Mouse (Mus musculus) olfactory bulb, adult 2 months (tissue): ENCODE measurements around the gene Ogfod1.

ENCODE experiments used
- CTCF ChIP-seq: fragments of 200-500 bp; IDR thresholded peaks from 2 replicates; pipeline ENCODE4 v1.5.1; 2012; ENCODE audit warnings: low read depth, mild to moderate bottlenecking, low read length, moderate library complexity; ENCODE audit not compliant: insufficient read depth
- POLR2A ChIP-seq: fragments of 200-500 bp; IDR thresholded peaks from 2 replicates; pipeline ENCODE4 v1.6.1; 2012; ENCODE audit warnings: mild to moderate bottlenecking, low read depth, low read length, moderate library complexity; ENCODE audit not compliant: insufficient read depth

- no peak for TF ChIP-seq POLR2A
- no peak for TF ChIP-seq CTCF
These were observed 62.0 kb downstream of the Ogfod1 start for GRCm38 (mm10) chr8:94098996-94099395.
